Mouse (Mus musculus) frontal cortex, postnatal 10 days (tissue): ENCODE results near the gene Ubac2.

Experiments
- DNase-seq, 2 experiments: peaks; one replicate each; pipeline ENCODE4 v3.0.0; 2022; ENCODE audit warnings: low spot score in 2 of 2, mixed read lengths in 1 of 2

Gene Ubac2

GRCm38 (mm10) chr14:121949897-121950296 is 71.5 kb downstream of the Ubac2 start:
- DNase-seq = no peak

DNA sequence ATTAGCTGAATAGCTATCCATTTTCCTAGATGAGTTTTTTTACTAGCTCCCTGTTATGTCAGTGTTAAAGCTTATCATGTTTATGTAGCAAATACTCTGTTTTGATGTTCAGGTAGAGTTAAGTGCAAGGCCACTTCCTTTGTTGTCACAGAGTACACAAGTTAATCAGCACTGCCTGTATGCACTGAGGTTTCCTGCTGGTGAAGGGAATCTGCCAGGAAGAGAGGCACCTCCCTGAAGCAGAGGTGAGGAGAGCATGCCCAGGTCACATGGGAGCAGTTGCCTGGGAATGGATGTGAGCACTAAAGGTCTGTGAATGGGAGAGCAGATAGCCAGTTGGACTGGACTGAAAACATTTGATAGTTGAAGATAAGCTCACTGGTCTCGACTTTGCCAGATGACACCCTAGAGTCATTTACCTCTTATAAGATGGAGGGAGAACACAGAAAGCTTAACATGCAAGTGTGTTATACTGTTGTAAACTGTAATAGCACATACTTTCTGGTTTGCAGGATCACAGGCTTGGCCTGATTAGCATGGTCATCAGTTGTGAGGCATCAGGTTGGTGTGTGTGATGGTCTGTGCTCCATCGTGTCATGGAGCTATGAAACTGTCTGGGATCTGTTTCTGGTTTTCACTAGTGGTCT is 73.1 kb downstream of the Ubac2 start:
- no peak for DNase-seq

- no peak for DNase-seq
Measured at GRCm38 (mm10) chr14:121952046-121952400, 73.6 kb downstream of the Ubac2 start.

- no peak for DNase-seq
Measured at GRCm38 (mm10) chr14:121954129-121954528, 75.7 kb downstream of the Ubac2 start.

DNA sequence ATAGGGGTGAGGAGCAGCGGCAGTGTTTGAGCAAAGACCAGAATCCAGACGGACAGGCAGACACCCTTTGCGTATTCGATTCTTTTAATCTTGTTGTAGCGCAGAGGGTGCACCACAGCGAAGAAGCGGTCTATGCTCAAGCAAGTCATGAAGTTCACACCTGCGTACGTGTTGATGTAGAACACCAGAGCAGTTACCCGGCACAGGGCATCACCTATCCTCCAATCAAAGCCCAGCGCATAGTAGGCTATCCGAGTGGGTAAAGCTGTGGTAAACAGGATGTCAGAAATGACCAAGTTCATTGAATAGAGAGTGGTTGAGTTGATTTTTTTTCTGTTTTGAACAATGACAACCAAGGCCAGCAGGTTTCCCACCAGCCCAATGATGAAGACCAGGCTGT is 76.2 kb downstream of the Ubac2 start:
- DNase-seq = no peak

GRCm38 (mm10) chr14:121955176-121955795 is 76.9 kb downstream of the Ubac2 start:
- DNase-seq = no peak

DNA sequence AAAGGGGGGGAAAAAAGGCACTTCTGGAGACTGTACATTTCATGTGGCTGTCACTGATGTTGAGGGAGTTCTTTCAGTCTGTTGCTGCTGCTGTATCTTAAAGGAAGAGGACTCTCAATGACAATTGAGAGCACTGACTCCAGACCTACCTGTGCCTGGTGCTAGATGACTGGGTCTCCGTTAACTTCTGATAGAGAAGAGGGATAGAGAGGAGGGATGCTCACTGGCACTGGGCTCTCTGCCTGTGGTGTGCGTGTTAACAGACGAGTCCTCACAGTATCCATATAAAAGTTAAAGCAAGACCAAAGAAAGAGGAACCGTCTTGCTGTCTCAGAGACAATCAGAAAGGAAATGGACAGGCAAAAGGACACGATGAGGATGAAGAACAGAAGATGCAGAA is 77.9 kb downstream of the Ubac2 start:
- no peak for DNase-seq

DNA sequence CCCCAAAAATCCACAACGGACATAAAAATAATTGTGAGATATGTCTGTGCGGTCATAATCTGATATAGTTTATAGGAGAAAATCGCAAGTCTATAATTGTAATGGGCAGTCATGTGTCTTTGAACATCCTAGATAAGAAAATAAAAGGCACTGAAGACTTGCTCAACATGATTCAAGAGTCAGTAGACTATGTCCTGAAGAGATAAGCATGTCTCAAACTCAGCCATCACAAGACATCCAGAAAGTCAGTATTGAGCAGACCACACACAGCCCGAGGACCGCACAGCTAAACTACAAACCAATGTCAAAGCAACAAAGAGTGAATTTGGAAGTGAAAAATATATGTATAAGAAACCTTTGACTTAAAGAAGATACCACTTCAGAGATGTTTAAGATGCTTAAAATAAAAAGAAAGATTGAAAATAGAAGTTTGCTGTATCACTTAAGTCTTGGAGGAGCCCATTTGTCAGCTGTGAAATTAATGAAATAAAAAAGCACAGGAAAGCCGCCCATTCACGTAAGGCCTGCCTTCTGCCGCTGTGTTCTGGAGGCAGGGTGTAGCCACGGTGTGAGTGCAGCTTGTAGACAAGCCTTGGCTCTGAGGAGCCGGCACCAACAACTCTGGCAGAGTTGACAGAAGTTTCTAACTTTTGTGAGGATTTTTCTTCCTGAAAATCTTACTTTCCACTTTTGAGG is 78.9 kb downstream of the Ubac2 start:
- no peak for DNase-seq

DNA sequence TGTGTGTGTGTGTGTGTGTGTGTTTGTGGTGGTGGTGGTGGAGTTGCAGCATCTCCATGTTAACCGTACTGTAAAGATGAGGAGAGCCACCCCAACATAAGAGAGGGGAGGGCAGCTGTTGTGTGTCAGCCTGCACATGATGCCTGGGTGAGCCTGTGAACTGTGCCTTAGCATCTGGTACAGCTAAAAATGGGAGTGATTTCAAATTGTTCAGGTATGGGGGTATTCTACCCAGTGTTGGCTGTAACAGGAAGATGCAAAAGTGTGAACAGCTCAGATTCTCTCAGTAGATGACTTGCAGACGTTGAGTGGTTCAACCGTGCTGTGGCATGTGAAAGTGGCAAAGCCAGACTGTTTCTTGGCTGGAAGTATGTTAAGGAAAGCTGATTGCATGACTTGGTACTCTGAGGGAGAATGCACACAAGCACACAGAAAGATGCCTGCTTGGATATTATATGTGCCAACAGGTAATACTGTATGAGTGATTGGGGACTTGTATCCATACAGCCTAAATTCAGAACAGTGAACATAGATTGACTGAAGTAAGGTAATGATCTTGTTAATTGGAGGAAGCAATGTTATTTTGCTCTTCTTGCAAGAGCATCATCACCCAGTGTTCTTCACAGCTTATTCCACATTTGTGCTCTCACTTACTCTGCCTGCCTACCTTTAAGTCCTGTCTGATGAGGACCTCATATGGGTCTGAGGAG is 79.8 kb downstream of the Ubac2 start:
- no peak for DNase-seq

DNA sequence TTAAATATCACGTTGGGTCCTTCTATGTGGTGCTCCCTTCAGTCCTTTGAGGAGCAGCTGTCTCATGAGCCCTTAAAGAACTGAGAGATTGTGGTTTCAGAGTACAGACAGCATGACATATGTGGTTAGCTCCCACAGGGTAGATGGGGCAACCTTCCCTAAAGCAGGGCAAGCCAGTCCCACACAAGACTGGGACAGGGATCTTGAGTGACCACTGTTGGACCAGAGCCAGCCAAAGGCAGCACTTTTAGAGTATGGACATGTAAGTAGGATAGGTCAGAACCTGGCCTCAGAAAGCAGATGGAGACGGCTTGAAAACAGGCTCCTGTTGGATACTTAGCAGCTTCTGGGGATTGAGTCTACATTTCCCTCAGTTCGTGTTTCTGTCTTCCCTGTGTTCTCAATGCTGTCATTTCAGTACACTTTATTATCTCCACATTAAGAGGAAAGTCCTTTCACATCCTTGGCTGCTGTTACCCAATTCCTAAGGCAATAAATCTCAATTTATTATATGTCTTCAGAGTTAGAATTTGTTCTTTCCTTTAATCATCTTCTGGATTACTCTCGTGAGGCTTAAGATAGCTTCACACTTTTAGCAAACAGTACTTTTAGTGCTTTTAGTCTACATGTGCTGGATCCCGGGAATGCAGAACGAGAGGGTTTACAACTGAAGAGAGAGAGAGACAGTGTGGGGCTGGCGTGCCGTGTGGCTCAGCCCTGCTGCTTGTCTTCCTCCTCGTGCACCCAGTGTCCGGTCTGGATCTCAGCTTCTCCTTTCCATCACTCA is 80.5 kb downstream of the Ubac2 start:
- no peak for DNase-seq

DNA sequence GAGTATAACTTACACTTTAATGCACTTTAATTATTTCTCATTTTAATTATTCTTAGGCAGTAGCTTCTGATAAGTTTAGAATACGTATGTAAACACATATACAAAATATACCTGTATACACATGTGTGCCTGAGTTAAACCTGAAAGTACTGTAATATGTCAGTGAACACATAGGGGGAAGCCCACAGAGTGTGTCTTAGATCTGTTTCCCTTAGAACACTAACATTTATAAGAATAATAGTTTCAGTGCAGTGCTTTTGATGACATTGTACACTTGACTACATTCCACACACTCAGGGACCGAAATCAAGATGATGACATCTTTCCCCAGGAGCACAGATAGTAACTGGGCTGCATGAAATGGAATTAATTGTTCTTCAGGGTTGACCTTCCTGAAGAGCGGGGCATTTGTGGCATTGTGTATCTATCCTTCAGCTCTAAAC is 81.1 kb downstream of the Ubac2 start:
- DNase-seq = no peak

DNA sequence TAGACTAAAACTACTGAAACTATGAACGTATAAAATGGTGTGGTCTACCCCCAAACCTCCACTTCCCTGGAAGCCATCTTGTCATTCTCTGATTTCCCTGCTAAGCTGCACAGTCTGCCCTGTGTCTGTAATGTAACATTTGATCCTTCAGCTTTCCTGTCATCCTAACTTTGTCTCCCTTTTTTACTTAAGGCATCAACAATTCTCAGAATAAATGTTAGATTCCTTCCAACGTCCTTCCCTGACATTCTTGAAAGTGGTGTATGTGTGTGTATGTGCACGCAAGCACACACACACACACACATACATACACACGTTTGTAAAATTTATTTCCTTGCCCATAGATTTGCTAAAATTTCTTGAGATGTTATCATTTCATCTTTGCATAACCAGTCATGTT is 81.6 kb downstream of the Ubac2 start:
- DNase-seq = no peak

DNA sequence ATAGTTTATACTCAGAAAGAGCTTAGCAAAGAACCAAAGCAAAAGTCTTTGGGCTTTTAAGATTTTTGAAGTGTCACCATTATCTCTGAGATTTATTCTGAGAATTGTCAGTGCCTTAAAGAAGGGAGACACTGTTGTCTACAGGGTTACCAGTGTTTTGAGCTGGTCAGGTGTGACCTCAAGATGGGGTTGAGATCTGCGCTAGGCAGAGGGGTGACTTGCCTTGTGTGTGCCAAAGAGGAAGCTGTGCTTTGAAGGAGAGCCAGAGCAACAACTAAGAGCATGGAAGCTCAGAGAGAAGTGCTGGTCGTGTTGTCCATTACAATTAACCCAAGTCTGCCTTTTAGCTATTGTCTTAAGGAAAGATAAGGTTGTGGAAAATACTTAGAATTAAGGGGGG is 82.1 kb downstream of the Ubac2 start:
- no peak for DNase-seq

- no peak for DNase-seq
Measured at GRCm38 (mm10) chr14:121960997-121961396, 82.6 kb downstream of the Ubac2 start.

DNA sequence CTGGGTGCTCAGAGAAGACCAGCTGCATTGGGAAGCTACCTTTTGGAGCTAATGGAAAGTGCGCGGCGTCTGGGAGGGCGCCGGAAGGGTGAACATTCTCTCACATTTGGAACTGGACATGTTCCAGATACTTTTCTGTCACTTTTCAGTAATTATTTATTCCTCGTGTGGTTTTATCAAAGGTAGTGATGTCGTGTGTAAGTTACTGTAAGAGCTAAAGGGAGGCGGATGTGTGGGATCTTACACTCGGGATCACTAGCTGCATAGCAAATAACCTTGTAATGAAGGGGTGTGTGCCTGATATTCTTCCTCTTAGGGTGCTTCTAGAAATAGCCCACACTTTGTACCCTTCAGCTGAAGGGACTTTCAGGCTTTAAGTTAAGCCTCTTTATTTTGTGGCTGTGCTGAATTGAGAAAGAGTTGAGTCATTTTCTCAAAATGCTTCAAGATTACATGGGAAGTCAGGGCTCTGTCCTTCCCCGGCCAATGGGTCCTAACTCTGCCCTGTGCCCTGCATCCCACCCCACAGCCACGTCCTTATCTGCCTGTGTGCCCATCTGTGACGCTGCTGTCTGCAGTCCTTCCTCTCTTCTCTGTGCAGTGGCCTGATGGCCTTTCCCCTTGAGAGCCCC is 83.2 kb downstream of the Ubac2 start:
- DNase-seq = no peak

GRCm38 (mm10) chr14:121962128-121962890 is 83.9 kb downstream of the Ubac2 start:
- no peak for DNase-seq

DNA sequence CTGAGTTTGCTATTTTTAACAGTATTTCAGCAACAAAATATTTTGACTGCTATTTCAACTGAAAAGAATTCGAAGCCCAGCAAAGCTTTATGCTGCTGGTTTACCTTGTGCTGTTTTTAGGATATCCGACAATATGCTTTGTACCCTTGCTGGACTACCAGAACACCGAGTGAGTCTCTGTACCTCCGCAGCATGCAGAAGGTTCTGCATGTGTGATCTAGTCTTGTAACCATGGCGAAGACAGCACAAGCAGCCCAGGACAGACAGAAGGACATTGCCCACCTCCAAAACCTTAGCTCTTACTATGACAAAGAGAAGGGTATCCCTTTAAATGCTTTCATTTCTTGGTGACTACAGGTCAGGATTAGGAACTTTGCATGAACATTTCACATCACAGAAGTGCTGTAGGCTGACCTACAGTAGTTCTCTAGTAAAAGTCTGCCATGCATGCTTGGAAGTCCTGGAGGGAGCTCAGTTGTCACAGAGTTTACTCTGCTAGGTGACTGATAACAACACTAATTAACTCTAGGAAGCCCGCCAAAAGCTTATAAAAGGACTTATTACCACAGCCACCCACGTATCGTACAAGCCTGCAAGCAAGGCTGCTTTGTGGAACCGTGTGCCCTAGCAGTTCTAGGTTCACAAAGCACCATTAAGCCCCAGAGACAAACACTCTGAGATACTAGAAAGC is 85.0 kb downstream of the Ubac2 start:
- no peak for DNase-seq

DNA sequence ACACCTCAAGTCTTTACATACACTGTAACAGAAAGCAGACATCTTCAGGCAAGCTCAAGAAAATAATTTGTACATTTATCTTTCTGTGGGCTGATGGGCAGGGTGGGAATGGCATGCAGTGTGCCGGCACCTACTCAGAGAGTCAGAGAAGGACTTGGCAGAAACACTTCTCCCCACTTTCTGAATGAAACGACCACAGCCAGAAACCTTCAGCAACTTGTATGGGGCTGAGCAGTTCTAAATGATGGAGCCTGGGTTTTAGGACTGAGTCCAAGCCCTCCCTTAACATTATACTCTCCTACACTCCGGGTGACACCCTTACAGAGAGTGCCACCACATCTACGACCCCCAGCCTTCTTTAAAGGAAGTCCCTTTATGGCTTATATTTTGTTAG is 85.5 kb downstream of the Ubac2 start:
- no peak for DNase-seq

GRCm38 (mm10) chr14:121964990-121965389 is 86.6 kb downstream of the Ubac2 start, which contains the start of gene Gpr183:
Gene Gpr183, minus strand, starts transcription at chr14:121965195.
- no peak for DNase-seq

GRCm38 (mm10) chr14:121965461-121965860 is 87.0 kb downstream of the Ubac2 start:
- DNase-seq = no peak
